In the genomic region with DNA sequence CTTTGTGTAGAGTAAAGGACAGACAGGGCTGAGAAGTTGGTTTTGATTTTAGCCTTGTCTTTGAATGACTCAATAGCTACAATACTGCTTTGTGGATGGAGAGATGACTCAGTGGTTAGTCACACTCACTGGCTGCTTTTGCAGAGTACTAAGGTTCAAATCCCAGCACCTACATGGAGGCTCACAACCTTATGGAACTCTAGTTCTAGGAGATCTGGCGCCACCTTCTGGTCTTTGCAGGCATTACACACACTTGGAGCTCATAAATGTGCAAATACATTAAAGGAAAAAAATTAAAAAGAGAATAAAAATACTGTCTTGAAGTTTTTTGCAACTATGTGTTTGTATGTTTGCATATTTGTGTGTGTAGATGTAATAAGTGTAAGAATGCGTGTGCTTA, we compare ENCODE assay signal across 8 mouse cellular contexts. TPM values are rescaled to one million over a fixed set of nuclear protein-coding genes. Genes with fewer than 3 reads are reported as not detected.
A peak's percentile ranks its signal among the peaks of the same experiment; 100 is the strongest.
DNase-seq lines count a peak whose midpoint lies in the region; ATAC-seq and TF ChIP-seq lines count a peak whose summit lies in the region.
"Had no signal": no experiment of that assay in that cellular context is flagged by ENCODE, and none has a peak within 500 bp of the region (broad histone marks: within the 10 kb centered on the region; RNA-seq: fewer than 3 reads in every experiment).

No protein-coding gene starts in this region.

- no peak overlapping the region for H3K4me3 ChIP-seq in liver, embryonic 11.5 days (ENCODE audit: low read depth, low read length)
- no peak overlapping the region for H3K4me3 ChIP-seq in testis, adult 2 months (ENCODE audit: control insufficient read depth, low read depth, low read length)
- H3K4me3 ChIP-seq in forebrain, embryonic 12.5 days (replicated peaks): no peak overlapping the region
- H3K4me3 ChIP-seq: heart, embryonic 13.5 days had no signal

- H3K27me3 ChIP-seq in liver, embryonic 11.5 days (replicated peaks; ENCODE audit: control insufficient read depth, insufficient read depth, low read length): no peaks in the 10 kb centered on the region
- H3K27me3 ChIP-seq in testis, adult 2 months (ENCODE audit: control insufficient read depth, insufficient read depth, low read length): no peaks in the 10 kb centered on the region
- no peaks in the 10 kb centered on the region for H3K27me3 ChIP-seq in forebrain, embryonic 12.5 days
- H3K27me3 ChIP-seq: heart, embryonic 13.5 days had no signal

- DNase-seq in liver (peak; percentile 70), MEL-GATA-1-ER (ENCODE audit: extremely low read depth, low read depth) (peak; percentile 17)
- DNase-seq in liver, embryonic 11.5 days (ENCODE audit: low spot score): no peak
- DNase-seq in embryo, embryonic 11 days: peak; percentile 24
- no peak for DNase-seq in ovary, postnatal 10 days (ENCODE audit: low spot score)

- H3K9ac ChIP-seq in liver, embryonic 11.5 days (ENCODE audit: low read depth, low read length): no peak overlapping the region
- no peak overlapping the region for H3K9ac ChIP-seq in forebrain, embryonic 12.5 days
- H3K9ac ChIP-seq: heart, embryonic 13.5 days had no signal

- peaks cover 4% of the 10 kb centered on the region; the same call in 1 of the 2 replicates for H3K9me3 ChIP-seq in liver, embryonic 11.5 days (ENCODE audit: control insufficient read depth, low read length)
- H3K9me3 ChIP-seq in forebrain, embryonic 12.5 days: no peaks in the 10 kb centered on the region
- H3K9me3 ChIP-seq: heart, embryonic 13.5 days had no signal

- 58% methylated on average over 2 of the region's 2 CpGs for WGBS in liver, embryonic 11.5 days
- 64% methylated on average over 2 of the region's 2 CpGs for WGBS in forebrain, embryonic 12.5 days

- no peak for TF ChIP-seq POLR2A in testis, adult 2 months (IDR thresholded peaks at IDR 0.05; ENCODE audit: control insufficient read depth, low read depth, low read length)

- H3K36me3 ChIP-seq in liver, embryonic 11.5 days (ENCODE audit: control insufficient read depth, insufficient read depth, low read length): peaks cover 23% of the 10 kb centered on the region
- H3K36me3 ChIP-seq in testis, adult 2 months (ENCODE audit: control insufficient read depth, insufficient read depth, low read length): no peaks in the 10 kb centered on the region; the same call in 1 of the 2 replicates
- H3K36me3 ChIP-seq in forebrain, embryonic 12.5 days (replicated peaks): peaks cover 58% of the 10 kb centered on the region

- H3K4me1 ChIP-seq in liver, embryonic 11.5 days (replicated peaks; ENCODE audit: control insufficient read depth, insufficient read depth, low read length): no peaks in the 10 kb centered on the region
- no peaks in the 10 kb centered on the region for H3K4me1 ChIP-seq in testis, adult 2 months (ENCODE audit: control insufficient read depth, insufficient read depth, low read length)
- no peaks in the 10 kb centered on the region for H3K4me1 ChIP-seq in forebrain, embryonic 12.5 days

- ATAC-seq in liver, embryonic 11.5 days (replicated peaks; ENCODE audit: low FRiP score): no peak
- ATAC-seq in forebrain, embryonic 12.5 days (ENCODE audit: low FRiP score): no peak

- 0 out of 2 replicates have a peak, but pooled peaks have one; percentile 6 for TF ChIP-seq CTCF in testis, adult 2 months (IDR thresholded peaks at IDR 0.05; ENCODE audit: control insufficient read depth, insufficient read depth, insufficient replicate concordance, low read depth, low read length)

- H3K4me2 ChIP-seq in liver, embryonic 11.5 days: no peak overlapping the region
- no peak overlapping the region for H3K4me2 ChIP-seq in forebrain, embryonic 12.5 days
- H3K4me2 ChIP-seq: heart, embryonic 13.5 days had no signal

- H3K27ac ChIP-seq in liver, embryonic 11.5 days (ENCODE audit: low read depth, low read length): no peak overlapping the region
- H3K27ac ChIP-seq in testis, adult 2 months (ENCODE audit: control insufficient read depth, insufficient read depth, low read depth, low read length): no peak overlapping the region
- H3K27ac ChIP-seq in forebrain, embryonic 12.5 days: no peak overlapping the region
- H3K27ac ChIP-seq: heart, embryonic 13.5 days had no signal

RNA-seq across cellular contexts. Expression of a gene that starts 39.9 kb away (rescaled TPM):
- 3.6 and 4.2 TPM in 2 replicates for polyA plus RNA-seq in liver, embryonic 11.5 days (2014; fragmentation: Nextera tagmentation; extraction: Ambion mirVana)
- polyA plus RNA-seq in testis, adult 2 months (2012; rRNA removed): 1.8 and 2.2 TPM in 2 replicates
- polyA plus RNA-seq in forebrain, embryonic 12.5 days (2016; fragmentation: Nextera tagmentation; extraction: Ambion mirVana): 0.10 TPM in 1 of 2 replicates, not detected in the other
- polyA plus RNA-seq: heart, embryonic 13.5 days had no signal

RNA-seq across cellular contexts. Expression of a gene that starts 41.4 kb away (rescaled TPM):
- 107 and 127 TPM in 2 replicates for polyA plus RNA-seq in liver, embryonic 11.5 days (2014; fragmentation: Nextera tagmentation; extraction: Ambion mirVana)
- polyA plus RNA-seq in testis, adult 2 months (2012; rRNA removed): 46.1 and 57.5 TPM in 2 replicates
- 131 and 139 TPM in 2 replicates for polyA plus RNA-seq in forebrain, embryonic 12.5 days (2016; fragmentation: Nextera tagmentation; extraction: Ambion mirVana)

Comparison
In these comparisons a context has a peak if more than half of its experiments do, and no peak if none do; other contexts are left out.
1. DNase-seq: peak in liver (single experiment), MEL-GATA-1-ER (single experiment) and embryo, embryonic 11 days (single experiment); none in liver, embryonic 11.5 days (single experiment) and ovary, postnatal 10 days (single experiment).